Mouse (Mus musculus) testis, adult 2 months (tissue): ENCODE data around the gene Nckap5. TPM values are rescaled to one million over a fixed set of nuclear protein-coding genes. Genes with fewer than 3 reads are reported as not detected.

ENCODE experiments used
- H3K27ac ChIP-seq: fragments of 200-500 bp; 2 replicates; pipeline ENCODE4 v1.5.1; 2012; ENCODE audit warnings: low read depth, low read length; ENCODE audit not compliant: control insufficient read depth, insufficient read depth
- H3K27me3 ChIP-seq: fragments of 200-500 bp; 2 replicates; pipeline ENCODE4 v1.6.1; 2012; ENCODE audit warnings: mild to moderate bottlenecking, low read length, moderate library complexity; ENCODE audit not compliant: control insufficient read depth, insufficient read depth
- H3K36me3 ChIP-seq: fragments of 200-500 bp; 2 replicates; pipeline ENCODE4 v1.6.1; 2012; ENCODE audit warnings: mild to moderate bottlenecking, low read length; ENCODE audit not compliant: control insufficient read depth, insufficient read depth
- H3K4me1 ChIP-seq: fragments of 200-500 bp; 2 replicates; pipeline ENCODE4 v1.6.1; 2012; ENCODE audit warnings: low read length; ENCODE audit not compliant: control insufficient read depth, insufficient read depth
- H3K4me3 ChIP-seq: fragments of 200-500 bp; 2 replicates; pipeline ENCODE4 v1.5.1; 2012; ENCODE audit warnings: low read depth, mild to moderate bottlenecking, low read length, moderate library complexity, mixed read lengths; ENCODE audit not compliant: control insufficient read depth
- CTCF ChIP-seq: fragments of 200-500 bp; IDR thresholded peaks from 2 replicates; pipeline ENCODE4 v1.5.1; 2012; ENCODE audit warnings: low read depth, mild to moderate bottlenecking, inconsistent platforms, low read length, moderate library complexity; ENCODE audit not compliant: control insufficient read depth, insufficient read depth, insufficient replicate concordance
- POLR2A ChIP-seq: fragments of 200-500 bp; IDR thresholded peaks from 2 replicates; pipeline ENCODE4 v1.6.1; 2012; ENCODE audit warnings: low read depth, mild to moderate bottlenecking, inconsistent platforms, low read length, moderate library complexity; ENCODE audit not compliant: control insufficient read depth
- polyA plus RNA-seq: library from polyadenylated mRNA; depleted of rRNA; stranded (reverse); fragments of >200 nt; gene quantifications from 2 replicates; pipeline ENCODE4 v1.2.3, GENCODE M21; 2012

The Nckap5 gene
- polyA plus RNA-seq, 1 experiment: 1.0 TPM

DNA sequence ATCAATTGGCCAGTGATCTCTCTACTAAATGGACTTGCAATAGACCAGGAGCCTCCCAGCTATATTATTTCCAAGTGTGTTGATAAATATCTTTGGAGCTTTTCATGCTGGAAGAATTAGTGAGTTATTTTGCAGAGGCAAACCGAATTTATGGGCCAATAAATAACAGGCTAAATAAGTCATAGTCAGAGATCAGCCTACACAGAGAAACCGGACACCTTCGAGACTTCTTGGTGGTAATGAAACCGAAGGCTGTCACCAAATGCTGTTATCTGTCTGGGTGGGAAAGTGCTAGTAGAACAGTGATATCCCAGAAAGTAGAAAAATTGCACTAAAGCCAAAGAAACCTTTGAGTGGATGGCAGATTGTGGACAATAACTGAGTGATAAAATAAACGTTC, 213.6 kb downstream of the Nckap5 start:
- TF ChIP-seq POLR2A (no peak), CTCF (no peak)
- Histone ChIP-seq H3K4me3 (no peak overlapping the region), H3K27ac (no peak overlapping the region), H3K36me3 (no peaks in the 10 kb centered on the region), H3K4me1 (no peaks in the 10 kb centered on the region), H3K27me3 (no peaks in the 10 kb centered on the region)

DNA sequence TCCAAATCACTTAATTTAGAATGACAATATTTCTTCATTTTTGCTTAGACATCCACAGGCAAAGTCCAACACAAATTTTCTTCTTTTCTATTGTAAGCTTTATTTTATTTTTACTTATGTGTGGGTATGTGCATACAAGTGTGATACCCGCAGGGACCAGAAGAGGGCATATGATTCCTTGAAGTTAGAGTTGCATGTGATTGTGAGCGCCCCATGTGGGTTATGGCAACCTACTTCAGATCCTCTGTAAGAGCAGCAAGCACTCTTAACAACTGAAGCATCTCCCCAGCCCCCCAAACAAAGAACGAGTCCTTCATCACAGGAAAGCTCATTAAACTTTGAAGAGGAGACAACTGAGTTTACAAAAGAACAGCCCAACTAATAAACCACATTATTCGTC, 217.7 kb downstream of the Nckap5 start:
- H3K27me3 ChIP-seq: no peaks in the 10 kb centered on the region
- TF ChIP-seq POLR2A (no peak), CTCF (no peak)
- H3K36me3 ChIP-seq: no peaks in the 10 kb centered on the region
- H3K4me3 ChIP-seq: no peak overlapping the region
- no peak overlapping the region for H3K27ac ChIP-seq
- H3K4me1 ChIP-seq: no peaks in the 10 kb centered on the region

- TF ChIP-seq POLR2A (no peak), CTCF (no peak)
- Histone ChIP-seq H3K27me3 (no peaks in the 10 kb centered on the region), H3K4me1 (no peaks in the 10 kb centered on the region), H3K4me3 (no peak overlapping the region), H3K36me3 (no peaks in the 10 kb centered on the region), H3K27ac (no peak overlapping the region)
Observed at GRCm38 (mm10) chr1:126608586-126608985, 222.0 kb downstream of the Nckap5 start.

DNA sequence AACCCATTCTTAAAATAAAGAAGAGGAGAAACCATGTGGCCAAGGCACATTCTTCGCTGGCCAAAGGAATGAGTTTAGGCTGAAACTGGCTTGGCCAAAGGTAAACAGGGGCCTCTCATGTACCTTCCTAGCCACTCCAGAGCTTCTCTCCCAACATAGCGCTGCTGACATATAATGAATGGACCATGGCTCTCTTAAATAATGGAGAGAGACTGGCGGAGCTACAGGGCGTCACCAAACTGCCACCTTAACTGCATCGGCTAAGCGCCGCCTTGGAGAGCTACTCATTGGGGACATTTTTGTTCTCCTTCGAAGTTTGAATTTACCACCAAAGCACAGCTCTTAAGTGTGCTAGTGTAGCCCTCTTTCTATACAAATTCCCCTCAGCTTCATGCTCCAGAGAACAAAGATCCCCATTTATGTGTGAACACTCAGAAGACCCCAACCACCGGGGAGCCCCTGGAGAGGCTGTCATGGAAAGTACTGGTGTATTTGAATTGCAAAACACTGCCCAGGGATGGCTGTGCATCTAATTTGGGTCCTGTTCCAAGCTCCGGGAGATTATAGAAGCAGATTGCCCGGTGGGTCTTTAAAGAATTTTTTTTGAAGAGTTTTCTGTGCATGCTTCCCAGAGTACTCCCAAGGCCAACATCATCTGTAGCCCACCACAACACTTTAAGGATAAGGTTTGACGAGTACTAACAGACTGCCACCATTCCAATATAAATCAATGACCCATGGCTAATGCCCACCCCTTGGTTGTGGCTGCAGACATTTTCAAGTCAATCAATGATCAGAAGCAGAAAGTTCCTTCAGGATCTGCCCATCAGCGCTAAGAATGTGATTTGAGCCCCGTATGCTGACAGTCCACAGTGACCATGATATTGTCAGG, 224.2 kb downstream of the Nckap5 start:
- Histone ChIP-seq H3K27me3 (no peaks in the 10 kb centered on the region), H3K27ac (no peak overlapping the region), H3K4me3 (no peak overlapping the region), H3K36me3 (no peaks in the 10 kb centered on the region), H3K4me1 (no peaks in the 10 kb centered on the region)
- TF ChIP-seq POLR2A: no peak
- TF ChIP-seq CTCF: no peak

DNA sequence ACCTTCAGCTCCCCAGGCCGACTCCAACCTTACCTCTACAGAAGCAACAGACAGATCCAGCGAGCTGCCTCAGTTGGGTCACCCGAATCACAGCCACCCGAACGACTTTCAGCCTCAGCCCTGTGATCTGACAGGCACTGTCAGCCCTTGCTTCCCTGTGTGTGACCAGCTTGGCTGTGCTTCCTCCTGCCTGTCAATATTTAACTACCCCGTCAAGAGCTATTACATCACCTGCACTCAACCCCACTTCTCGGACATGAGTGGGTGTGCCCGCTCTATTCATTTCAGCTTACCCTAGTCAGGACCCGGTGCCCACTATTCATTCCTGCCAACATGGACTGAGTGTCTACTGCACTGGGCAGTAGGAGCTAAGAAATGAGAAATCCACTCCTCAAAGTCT, 226.0 kb downstream of the Nckap5 start:
- Histone ChIP-seq H3K27ac (no peak overlapping the region), H3K4me3 (no peak overlapping the region), H3K36me3 (no peaks in the 10 kb centered on the region), H3K27me3 (no peaks in the 10 kb centered on the region), H3K4me1 (no peaks in the 10 kb centered on the region)
- TF ChIP-seq CTCF (no peak), POLR2A (no peak)

GRCm38 (mm10) chr1:126603771-126604515, 226.7 kb downstream of the Nckap5 start:
- TF ChIP-seq CTCF (no peak), POLR2A (no peak)
- no peaks in the 10 kb centered on the region for H3K4me1 ChIP-seq
- H3K4me3 ChIP-seq: no peak overlapping the region
- H3K27ac ChIP-seq: no peak overlapping the region
- H3K27me3 ChIP-seq: no peaks in the 10 kb centered on the region
- H3K36me3 ChIP-seq: no peaks in the 10 kb centered on the region

DNA sequence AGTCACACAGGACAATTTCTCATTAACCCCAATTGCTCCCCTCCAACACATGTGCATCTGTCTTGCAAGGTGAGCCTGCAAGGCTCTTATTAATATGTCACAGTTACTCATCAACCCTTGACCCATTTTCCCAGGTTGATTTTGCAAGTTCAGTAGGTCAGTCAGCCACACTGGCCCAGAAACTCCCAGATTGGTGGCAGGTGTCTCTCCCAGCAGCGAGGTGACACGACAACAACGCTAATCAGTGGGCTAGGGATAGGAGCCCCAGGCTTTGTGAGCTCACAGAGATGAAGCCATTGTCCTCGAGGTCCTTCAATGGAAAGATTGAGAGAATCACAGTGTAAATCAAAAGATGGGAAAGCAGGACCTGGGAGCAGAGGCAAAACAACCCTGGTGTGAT, 230.0 kb downstream of the Nckap5 start:
- no peak overlapping the region for H3K27ac ChIP-seq
- no peaks in the 10 kb centered on the region for H3K36me3 ChIP-seq
- no peaks in the 10 kb centered on the region for H3K4me1 ChIP-seq
- TF ChIP-seq CTCF: no peak
- TF ChIP-seq POLR2A: no peak
- H3K27me3 ChIP-seq: no peaks in the 10 kb centered on the region
- no peak overlapping the region for H3K4me3 ChIP-seq
